Mouse (Mus musculus): Measurements from ENCODE around the gene Arl15.
"Not testable (repeated sequence)": the region's sequence is repeated elsewhere in the genome, so short reads cannot be mapped to it uniquely, and the experiment has no call there.

Gene Arl15

DNA sequence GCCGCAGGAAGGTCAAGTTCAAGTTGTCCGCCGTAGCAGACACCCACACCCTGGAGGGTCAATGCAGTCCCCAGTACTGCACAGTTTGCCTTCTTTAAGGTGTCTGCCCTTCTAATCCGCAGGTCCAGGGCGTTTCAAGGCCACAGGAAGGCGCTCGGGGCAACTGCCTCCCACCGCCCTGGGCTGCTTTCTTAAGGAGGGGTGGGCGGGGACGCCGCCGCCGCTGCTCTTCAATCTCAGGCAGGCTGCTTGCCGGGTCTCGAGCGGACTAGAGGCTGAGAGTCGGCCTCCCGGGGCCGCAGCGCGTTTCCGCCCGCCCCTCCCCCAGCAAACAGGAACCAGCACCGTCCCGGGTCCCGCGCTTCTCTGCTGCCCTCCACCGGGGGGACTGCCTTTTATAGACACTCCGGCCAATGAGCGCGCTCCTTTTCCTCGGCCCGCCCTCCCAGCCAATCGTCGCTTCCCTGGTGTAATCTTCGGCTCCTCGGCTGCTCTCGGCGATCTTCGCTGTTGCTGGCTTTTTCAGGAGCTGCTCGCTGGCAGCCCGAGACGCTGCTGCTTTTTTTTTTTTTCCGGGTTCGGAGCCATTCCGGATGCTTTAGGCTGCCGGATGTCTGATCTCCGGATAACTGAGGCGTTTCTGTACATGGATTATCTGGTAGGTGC is at the start of gene Arl15:
Gene Arl15 (plus strand): TSS at position 467 of the 666 bp plus-strand sequence.
- peak; percentile 96 to 97 for DNase-seq (ENCODE audit: low spot score in 2 of 2)

DNA sequence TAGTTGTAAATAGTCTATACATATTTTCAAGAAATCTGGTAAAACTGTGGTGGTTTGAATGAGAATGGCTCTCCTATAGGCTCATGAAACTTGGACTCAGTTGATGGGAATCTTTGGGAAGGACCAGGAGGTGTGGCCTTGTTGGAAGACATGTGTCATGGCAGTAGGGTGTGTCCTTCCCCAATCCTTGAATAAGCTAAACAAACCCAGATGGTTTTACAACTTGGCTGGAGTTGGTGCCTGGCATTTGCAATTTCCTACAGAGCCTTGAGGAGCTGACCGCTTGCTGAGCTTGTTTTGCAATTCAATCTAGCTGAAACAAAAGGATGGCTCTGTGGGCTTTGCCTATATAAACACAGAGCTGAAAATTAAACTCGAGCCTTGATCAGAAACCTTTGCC is 49.0 kb upstream of the Arl15 start:
- no peak for DNase-seq (ENCODE audit: low spot score in 2 of 2)

DNA sequence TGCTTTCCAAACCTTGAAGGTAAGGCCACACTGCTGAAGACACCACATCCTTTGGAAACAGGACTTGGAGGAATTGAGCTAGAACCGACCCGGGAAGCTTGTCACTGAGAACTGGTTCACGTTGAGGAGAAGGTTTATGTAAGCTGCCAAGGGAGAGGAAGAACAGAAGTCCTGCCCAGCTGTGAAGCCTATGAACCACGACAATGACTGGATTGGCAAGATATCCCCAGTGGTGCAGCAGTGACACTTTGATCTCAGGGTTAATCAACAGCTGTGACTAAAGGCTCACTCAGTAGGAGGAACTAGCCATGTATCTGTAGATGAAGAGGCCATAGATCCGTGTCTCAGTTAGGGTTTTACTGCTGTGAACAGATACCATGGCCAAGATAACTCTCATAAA is 43.5 kb upstream of the Arl15 start:
- DNase-seq (ENCODE audit: low spot score in 2 of 2): no peak

DNA sequence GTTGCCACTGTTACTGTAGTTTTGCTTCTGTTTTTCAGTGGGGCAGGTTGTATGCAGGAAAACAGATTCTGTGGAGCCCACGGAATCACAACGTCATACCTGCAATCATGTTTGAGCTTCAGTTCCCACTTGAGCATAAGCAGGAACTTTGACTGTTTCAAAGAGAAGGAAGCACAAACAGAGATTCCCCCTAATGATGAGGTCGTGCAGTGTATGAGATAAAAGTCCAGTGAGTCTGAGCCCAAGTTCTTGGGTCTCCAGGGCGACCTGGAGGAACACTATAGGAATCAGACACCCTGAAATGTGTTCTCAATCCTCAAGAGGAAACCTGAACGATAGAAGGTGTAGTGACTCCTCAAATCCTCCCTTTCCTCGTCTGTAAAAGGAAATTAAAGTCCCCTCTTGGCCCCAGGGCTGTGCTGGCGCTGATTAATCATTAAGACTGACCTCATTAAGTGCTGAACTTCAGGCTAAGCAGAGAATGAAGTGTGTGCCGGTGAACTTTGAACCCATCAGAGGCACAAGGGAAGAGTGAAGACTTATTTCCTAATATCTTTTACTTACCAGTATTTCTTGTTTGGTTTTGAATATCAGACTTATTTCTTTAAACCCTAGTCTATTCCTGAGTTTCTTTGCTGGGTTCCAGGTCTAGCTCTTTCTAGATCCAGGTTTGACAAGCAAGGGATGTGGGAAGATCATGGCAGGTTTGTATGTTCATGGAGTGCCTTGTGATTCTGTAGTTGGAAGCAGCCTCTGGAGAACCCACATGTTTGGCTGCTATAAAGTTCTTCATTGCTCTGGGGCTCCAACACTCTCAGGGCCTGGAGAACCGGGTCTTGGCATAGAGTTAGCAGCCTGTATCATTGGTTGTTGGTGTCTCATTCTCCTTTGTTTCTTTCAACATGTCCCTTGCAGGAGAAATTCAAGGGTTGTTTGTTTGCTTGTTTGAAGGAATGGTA is 39.3 kb upstream of the Arl15 start:
- DNase-seq (ENCODE audit: low spot score in 2 of 2): no peak

DNA sequence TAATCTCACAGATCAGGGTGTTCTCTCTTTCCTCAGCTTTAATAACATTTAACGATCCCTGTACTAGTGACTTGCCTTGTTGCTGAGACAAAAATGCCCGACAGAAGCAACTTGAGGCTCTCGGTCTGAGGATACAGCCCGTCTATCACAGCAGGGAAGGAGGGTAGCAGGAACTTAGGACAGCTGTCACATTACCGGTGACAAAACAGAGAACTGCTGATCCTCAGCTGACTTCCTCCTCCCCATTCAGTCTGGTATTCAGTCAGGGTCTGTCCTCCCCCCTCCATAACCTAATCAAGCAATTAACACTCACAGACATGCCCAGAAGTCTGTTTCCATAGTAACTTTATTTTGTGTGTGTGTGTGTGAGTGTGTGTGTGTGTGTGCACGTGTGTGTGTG is 38.5 kb upstream of the Arl15 start:
- DNase-seq (ENCODE audit: low spot score in 2 of 2): no peak

DNA sequence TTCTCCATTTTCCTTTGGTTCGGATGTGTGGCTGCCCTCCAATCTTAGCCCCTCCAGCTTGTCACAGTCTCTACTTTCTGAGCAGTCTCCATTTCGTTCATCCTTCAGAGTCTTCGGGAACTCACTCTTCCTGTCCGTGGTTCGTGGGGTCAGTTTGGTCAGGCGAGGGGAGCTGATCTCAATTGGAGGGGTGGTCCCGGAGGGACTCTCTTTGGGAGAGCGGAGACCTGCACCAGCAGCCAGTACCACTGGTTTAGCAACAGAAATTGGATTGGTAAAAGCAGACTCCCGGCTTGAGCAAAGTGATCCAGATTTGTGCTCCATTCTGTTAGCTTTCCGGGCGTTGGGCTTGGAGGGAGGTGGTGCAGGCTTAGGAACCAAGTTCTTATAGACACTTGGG is 32.6 kb upstream of the Arl15 start:
- no peak for DNase-seq (ENCODE audit: low spot score in 2 of 2)

DNA sequence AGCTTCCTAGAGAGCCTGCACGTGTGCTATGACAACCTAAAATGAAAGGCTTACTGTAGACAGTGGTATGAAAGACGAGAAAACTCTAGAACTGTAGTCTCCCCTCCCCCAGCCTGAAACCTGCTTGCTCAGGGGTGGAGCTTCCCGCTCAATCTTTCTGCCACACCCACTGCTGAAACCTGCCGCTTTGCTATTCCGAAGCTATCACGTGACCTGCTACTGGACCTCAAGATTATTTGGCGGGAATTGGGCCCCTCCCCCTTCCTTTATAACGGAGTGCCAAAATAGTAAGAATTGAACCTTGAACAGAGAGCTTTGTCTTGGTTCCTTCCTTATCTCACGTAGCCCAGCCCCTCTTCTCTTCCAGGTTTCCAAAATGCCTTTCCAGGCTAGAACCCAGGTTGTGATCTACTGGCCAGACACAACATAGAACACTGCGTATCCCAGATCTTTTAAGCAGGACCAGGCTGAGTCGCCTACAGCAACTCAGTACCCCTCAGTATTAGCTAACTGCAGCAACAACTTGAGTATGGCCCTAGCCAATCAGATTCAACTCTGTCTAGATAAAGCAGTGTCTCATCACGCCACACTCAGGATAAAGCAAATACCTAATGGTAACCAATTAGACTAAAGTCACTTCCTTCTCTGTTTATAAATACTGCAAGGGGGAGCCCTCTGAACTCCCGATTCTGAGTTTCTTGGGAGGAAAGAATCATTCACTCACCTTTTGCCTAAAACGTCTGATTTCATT is 31.4 kb upstream of the Arl15 start:
- DNase-seq (ENCODE audit: low spot score in 2 of 2): no peak

DNA sequence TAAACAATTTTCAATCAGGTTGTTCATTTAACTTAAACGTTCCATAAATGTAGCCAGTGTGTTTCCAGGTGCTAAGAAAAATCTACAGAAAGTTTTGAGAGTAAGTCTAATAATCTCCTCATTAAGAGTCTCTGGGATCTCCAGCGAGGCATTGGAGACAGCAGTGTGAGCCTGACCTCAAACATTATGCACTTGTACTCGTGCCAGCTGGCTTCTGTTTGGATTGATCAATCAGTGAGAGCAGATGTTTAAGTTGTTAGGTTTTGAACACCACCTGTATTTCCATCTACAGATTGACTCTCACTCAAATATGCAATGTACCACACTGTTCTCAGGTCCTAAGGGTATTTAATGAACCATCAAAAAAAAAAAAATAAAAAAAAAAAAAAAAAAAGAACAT is 28.9 kb upstream of the Arl15 start:
- no peak for DNase-seq (ENCODE audit: low spot score in 2 of 2)

DNA sequence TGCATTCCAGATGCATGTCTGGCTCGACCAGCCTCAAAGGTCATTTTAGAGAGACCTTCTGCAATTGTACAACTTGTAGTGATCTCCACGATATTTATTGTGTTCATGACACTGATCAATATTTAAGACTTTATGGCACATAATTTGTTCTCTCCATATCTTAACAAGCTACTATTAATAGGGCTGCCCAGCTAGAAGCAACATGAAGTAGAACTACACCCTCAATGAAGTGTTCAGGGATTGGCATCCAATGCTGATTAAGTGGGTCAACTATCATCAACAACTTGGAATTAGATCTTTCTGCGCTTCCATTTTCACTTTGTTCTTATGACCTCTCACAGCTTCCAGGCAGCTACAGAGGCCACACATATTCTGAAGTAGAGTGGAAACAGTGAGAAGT is 24.5 kb upstream of the Arl15 start:
- DNase-seq (ENCODE audit: low spot score in 2 of 2): no peak

DNA sequence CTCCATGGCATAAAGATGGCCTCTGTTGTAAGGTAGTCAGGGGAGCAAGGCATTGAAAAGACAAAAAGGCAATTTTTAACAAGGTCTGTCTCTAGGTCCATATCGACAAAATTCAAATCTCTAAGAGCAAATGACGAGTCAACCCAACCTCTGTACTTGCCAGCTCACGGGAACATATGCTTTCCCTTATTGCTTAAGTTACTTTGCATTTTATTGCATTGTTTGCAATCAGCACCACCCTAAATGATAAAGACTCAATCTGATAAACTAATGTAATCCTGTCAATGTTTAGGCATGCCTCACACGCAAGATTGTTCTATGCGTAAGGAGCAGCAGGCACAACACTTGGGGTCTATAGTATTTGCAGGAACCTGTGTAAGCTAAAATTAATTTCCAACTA is 24.0 kb upstream of the Arl15 start:
- DNase-seq (ENCODE audit: low spot score in 2 of 2): no peak

DNA sequence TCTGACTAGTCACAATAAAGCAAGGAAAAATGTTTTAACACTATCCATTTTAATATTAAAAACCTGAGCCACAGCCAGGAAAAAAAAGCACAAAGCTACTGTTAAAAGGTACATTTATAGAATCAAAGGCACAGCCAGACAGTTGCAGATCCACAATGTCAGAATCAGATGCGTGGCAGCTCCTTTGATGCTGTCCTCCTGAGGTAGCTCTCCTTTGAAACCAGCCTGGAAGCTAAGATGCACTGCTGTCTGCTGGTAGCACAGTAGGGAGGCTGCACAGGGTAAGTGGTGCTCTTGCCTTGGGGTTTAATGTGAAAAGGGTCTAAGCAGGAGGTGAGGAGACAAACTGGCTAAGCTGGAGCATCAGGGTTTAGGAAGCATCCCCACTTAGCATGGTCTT is 23.0 kb upstream of the Arl15 start:
- no peak for DNase-seq (ENCODE audit: low spot score in 2 of 2)

DNA sequence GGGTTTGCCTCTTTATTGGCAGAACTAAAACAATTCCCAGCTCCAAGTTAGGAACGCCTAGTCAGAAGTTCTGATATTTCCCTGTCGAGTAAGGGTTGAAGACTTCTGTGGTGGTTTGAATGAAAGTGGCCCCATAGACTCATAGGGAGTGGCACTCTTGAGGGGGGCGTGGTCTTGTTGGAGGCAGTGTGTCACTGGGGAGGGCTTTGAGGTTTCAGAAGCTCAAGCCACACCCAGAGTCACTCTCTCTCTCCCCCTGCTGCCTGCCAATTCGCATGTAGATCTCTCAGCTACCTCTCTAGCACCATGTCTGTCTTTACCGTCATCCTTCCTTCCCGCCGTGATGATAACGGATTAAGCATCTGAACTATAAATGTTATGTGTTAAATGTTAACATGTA is 19.5 kb upstream of the Arl15 start:
- DNase-seq (ENCODE audit: low spot score in 2 of 2): no peak

DNA sequence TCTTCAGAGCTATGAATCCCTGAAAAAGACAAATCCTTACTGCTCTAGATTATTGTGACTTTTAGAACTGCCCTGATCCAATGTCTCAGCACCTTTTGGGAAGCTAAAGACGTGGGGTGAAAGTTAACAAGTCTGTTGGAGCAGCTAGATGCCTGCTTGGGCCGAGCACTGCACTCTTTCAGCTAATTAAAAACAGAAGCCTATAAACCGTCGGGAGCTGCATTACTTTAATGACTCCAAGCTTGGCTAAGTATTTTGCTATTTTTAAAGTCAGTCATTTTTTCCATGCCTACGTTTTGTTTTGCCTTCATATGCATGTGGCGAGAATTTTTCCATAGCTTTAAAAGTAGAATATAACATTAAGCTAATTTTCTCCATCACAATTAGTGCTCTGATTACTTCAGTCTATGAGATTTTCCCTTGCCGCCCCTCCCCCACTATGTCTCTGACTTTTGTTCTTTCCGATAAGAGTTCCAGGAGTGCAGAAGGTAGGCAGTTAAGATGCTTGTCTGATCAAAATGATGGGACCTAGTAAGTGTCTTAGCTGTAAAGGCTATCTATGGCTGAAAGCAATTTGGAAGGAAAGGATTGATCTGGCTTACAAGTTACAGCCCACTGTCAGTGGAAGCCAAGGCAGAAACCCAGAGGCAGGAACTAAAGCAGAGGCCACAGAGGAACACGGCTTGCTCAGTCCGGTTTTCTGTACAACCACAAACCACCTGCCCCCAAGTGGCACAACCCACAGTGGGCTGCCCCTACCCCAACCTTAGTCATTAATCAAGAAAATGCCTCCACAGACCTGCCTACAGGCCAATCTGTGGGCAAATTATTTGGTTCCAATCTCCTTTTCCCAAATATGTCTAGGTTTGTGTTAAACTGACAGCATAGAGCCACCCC is 18.8 kb upstream of the Arl15 start:
- no peak for DNase-seq (ENCODE audit: low spot score in 2 of 2)

DNA sequence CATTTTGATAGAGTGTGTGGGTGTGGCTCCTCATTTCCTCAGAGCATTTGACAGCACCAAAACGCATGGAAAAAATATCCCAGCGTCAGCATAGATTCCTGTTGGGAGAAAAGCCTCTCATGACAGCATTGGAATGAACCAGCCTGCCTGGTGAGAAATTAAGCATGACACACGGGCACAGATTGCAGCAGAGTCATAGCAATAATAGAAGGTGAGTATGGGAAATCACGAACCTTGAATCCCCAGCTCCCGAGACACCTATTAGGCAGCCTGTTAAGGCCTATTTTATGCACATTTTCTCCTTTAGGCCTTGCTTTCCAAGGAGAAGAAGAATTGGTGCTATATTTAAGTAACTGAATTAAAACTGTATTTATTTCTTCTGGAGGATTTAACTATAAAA is 8.5 kb upstream of the Arl15 start:
- no peak for DNase-seq (ENCODE audit: low spot score in 2 of 2)

DNA sequence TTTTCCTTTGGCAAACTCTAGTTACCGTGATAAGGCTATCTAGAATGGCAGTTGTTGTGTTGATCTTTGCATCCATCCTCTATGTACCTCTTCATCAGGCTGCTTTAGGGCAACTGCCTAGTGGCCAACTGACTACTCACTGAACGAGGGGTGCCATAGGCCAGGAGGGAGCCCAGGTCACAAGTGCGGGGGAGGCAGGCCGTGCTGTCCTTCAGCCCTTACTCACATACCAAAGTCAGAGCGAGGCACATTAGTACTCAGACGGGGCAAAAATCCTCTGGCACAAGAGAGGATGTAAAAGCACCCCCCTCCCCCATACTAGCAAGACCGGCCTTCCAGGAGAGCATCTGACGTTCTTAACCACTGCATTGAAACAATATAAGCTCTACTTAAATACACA is 7.2 kb upstream of the Arl15 start:
- no peak for DNase-seq (ENCODE audit: low spot score in 2 of 2)

DNA sequence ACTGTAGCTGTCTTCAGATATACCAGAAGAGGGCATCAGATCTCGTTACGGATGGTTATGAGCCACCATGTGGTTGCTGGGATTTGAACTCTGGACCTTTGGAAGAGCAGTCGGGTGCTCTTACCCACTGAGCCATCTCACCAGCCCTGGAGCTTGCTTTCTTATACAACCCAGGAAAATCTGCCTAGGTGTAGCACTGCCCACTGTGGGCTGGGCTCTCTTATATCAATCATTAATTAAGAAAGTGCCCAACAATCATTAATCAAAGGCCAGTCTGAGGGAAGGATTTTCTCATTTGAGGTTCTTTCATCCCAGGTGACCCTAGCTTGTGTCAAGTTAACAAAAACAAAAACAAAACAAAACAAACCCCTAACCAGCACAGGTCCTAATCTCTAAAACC is 4.3 kb upstream of the Arl15 start:
- not testable (repeated sequence) for DNase-seq (ENCODE audit: low spot score in 2 of 2)

DNA sequence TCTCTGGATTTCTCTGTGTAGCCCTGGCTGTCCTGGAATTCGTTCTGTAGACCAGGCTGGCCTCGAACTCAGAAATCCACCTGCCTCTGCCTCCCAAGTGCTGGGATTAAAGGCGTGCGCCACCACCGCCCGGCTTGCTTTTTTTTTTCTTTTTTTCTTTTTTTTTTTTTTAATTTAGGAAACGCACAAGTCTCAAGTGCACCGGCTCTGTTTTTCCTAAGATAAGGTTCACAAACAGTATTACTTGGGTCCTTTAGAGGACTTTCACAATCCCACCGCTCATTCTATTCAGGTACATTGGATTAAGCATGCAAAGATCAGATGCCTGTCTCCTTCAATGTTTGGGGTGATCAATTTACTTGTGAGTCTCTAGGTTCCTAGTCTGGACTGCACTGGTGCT is 668 bp upstream of the Arl15 start:
- no peak for DNase-seq (ENCODE audit: low spot score in 2 of 2)

DNA sequence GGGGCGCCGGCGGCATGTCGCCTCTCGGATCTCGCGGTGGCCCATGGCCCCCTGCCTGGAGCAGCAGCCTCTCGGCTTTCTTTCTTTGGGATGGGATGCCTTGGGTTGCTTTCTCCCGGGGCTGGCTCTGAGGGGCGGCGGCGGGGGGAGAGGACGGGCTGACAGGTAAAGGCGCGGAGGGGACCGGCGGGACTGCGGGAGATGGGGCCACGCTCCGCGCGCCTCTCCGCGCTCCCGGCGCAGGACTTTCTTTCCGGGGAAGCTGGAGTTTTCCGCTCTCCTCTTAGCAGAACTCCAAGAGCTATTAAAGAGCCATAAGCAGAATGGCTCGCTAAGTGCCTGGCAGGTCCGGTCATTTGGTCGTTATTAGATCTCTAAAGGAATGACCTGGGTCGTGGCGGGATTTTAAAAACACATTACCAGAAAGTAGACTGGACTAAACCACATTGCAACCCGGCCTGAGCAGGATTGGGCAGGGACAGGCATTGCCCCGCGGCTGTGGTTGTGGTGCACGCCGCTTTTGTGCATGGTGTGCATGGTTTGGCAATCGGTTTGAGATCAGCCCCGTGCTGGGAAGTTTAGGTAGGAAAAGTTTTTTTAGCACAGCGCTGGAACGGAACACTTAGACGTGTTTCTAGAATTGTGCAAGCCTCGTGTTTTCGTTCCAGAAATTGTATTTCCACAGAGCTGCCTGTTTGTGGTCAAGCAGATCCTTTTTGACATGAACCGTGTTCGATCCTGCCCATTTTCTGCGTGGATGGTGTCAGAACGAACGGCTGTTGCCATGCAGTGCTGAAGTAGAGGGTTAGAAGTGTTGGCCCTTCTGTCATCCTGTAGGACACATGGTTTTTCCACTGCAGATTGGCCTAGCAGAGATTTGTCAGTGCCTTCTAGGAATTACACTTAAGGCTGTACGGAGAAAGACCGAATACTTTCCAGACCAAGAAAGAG is 675 bp downstream of the Arl15 start:
- peak; percentile 17 to 19 for DNase-seq (ENCODE audit: low spot score in 2 of 2)

DNA sequence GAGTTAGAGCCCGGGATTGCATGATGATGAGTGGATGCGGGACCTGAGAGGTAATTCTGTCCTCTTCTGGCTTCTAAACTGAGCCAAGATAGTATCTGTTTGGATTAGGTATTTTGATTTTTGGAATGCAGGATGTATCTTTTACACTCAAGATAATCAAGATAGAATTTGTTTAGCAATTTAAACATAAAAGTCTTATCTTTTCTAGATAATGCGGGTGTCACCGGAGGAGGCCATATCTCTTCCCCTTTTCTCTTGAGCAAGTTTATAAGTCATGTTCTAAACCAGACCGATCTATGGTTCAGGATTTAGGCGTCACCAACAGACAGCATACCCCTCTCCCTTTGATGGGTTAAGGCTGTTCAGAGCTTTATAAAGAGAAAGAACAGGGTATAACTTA is 3.1 kb downstream of the Arl15 start:
- no peak for DNase-seq (ENCODE audit: low spot score in 2 of 2)

DNA sequence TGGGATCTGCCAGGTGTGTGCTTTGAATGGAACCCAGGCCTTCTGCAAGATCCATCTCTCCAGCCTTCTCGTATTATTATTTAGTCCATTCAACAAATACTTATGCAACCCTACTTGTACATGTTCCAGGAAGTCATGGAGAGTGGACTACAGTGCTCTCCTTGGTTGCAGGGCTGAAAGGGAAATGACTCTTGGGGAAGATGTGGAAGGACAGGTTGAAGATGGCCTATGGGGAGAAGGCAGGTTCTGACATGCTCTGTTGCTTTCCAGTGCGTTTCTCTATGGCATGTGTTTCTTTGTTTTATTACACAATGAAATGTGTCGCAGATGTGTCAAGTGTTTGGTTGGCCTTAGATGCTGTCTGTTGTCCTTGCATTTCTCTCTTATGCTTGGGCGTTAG is 5.1 kb downstream of the Arl15 start:
- DNase-seq (ENCODE audit: low spot score in 2 of 2): no peak
